Mouse (Mus musculus) stomach, postnatal 0 days (tissue): Measurements from ENCODE around the gene Gm49337.
A peak's percentile ranks its signal among the peaks of the same experiment; 100 is the strongest.

ENCODE experiments used
- CTCF ChIP-seq: IDR thresholded peaks from 2 replicates; pipeline ENCODE4 v1.5.1; 2016; ENCODE audit warnings: antibody characterized with exemption, low read depth, mild to moderate bottlenecking, moderate library complexity
- EP300 ChIP-seq: optimal IDR thresholded peaks from 2 replicates; pipeline ENCODE3; 2016; ENCODE audit warnings: antibody characterized with exemption

- TF ChIP-seq CTCF (peak; percentile 76), EP300 (no peak)
Observed at GRCm38 (mm10) chr4:116159912-116160311, 13.3 kb upstream of the Gm49337 start.
